Mouse (Mus musculus): ENCODE results near the gene Tmbim1.
"Not testable (repeated sequence)": the region's sequence is repeated elsewhere in the genome, so short reads cannot be mapped to it uniquely, and the experiment has no call there.

Tmbim1 gene

GRCm38 (mm10) chr1:74326916-74327315 lies 21.5 kb upstream of the Tmbim1 start:
- not testable (repeated sequence) for DNase-seq

- DNase-seq: no peak
Observed at GRCm38 (mm10) chr1:74321396-74321795, 16.0 kb upstream of the Tmbim1 start.

- DNase-seq: no peak
Observed at GRCm38 (mm10) chr1:74318711-74319110, 13.3 kb upstream of the Tmbim1 start.

- no peak for DNase-seq
Observed at GRCm38 (mm10) chr1:74316114-74316827, 10.8 kb upstream of the Tmbim1 start.

- no peak for DNase-seq
Observed at GRCm38 (mm10) chr1:74314796-74315195, 9.4 kb upstream of the Tmbim1 start.

- DNase-seq: peak; percentile 84 to 88
Observed at GRCm38 (mm10) chr1:74313049-74313692, 7.7 kb upstream of the Tmbim1 start.

- DNase-seq: no peak
Observed at GRCm38 (mm10) chr1:74309767-74310166, 4.3 kb upstream of the Tmbim1 start.

- DNase-seq: no peak
Observed at GRCm38 (mm10) chr1:74308001-74308964, 2.9 kb upstream of the Tmbim1 start.

GRCm38 (mm10) chr1:74307146-74307545 lies 1.7 kb upstream of the Tmbim1 start:
- no peak for DNase-seq

GRCm38 (mm10) chr1:74304946-74305345 lies 476 bp downstream of the Tmbim1 start:
- no peak for DNase-seq

- no peak for DNase-seq
Observed at GRCm38 (mm10) chr1:74304339-74304790, 1.1 kb downstream of the Tmbim1 start.

- peak; percentile 55 to 68 for DNase-seq
Observed at GRCm38 (mm10) chr1:74303509-74304338, 1.7 kb downstream of the Tmbim1 start.

GRCm38 (mm10) chr1:74302835-74303234 lies 2.6 kb downstream of the Tmbim1 start:
- no peak for DNase-seq

- DNase-seq: no peak
Observed at GRCm38 (mm10) chr1:74302229-74302628, 3.2 kb downstream of the Tmbim1 start.

GRCm38 (mm10) chr1:74300347-74301110 lies 4.9 kb downstream of the Tmbim1 start:
- no peak for DNase-seq

- peak; percentile 44 to 67 for DNase-seq
Observed at GRCm38 (mm10) chr1:74298996-74299395, 6.4 kb downstream of the Tmbim1 start.

- no peak for DNase-seq
Observed at GRCm38 (mm10) chr1:74298157-74298750, 7.2 kb downstream of the Tmbim1 start.

GRCm38 (mm10) chr1:74297269-74297668 lies 8.2 kb downstream of the Tmbim1 start:
- DNase-seq: no peak

GRCm38 (mm10) chr1:74296477-74296876 lies 8.9 kb downstream of the Tmbim1 start:
- no peak for DNase-seq

GRCm38 (mm10) chr1:74295456-74296171 lies 9.8 kb downstream of the Tmbim1 start:
- peak; percentile 87 to 93 for DNase-seq
